Mouse (Mus musculus) small intestine, adult 2 months (tissue): ENCODE measurements around the gene Insr.
"Not testable (repeated sequence)": the region's sequence is repeated elsewhere in the genome, so short reads cannot be mapped to it uniquely, and the experiment has no call there.

Experiments used
- CTCF ChIP-seq: fragments of 200-500 bp; IDR thresholded peaks from 2 replicates; pipeline ENCODE4 v1.5.1; 2012; ENCODE audit warnings: low read depth, mild to moderate bottlenecking, control low read depth, inconsistent platforms, low read length, moderate library complexity, mixed read lengths; ENCODE audit not compliant: insufficient replicate concordance, insufficient read length; ENCODE audit errors: extremely low read depth
- POLR2A ChIP-seq: fragments of 200-500 bp; IDR thresholded peaks from 2 replicates; pipeline ENCODE4 v1.6.1; 2012; ENCODE audit warnings: low read depth, mild to moderate bottlenecking, control low read depth, inconsistent platforms, low read length, moderate library complexity

GRCm38 (mm10) chr8:3308205-3308800 lies 28.9 kb upstream of the Insr start:
- TF ChIP-seq CTCF, POLR2A: not testable (repeated sequence)
